Mouse (Mus musculus) MEL (cell line): ENCODE results near the gene Aff1. TPM values are rescaled to one million over a fixed set of nuclear protein-coding genes. Genes with fewer than 3 reads are reported as not detected.

ENCODE experiments used
- DNase-seq: peaks from one replicate; pipeline ENCODE4 v3.0.0; 2011; ENCODE audit warnings: low read depth, low spot score
- H3K27ac ChIP-seq: 2 replicates; pipeline ENCODE4 v1.5.1; 2012; ENCODE audit warnings: low read depth, mild to moderate bottlenecking, control low read depth, low read length, moderate library complexity; ENCODE audit not compliant: control insufficient read depth
- H3K27me3 ChIP-seq, 2 experiments: fragments of 150-350 bp in 1 of 2; sonication (generic) in 1 of 2; 2 replicates each; pipeline ENCODE4 v1.6.1; 2012; ENCODE audit warnings: low read length in 2 of 2, mild to moderate bottlenecking in 2 of 2, improper control_type of control experiment in 1 of 2, moderate library complexity in 1 of 2; ENCODE audit not compliant: insufficient read depth in 2 of 2, control insufficient read depth in 1 of 2
- H3K36me3 ChIP-seq, 2 experiments: 2 replicates each; pipeline ENCODE4 v1.6.1; 2012 to 2014; ENCODE audit warnings: low read length in 2 of 2, improper control_type of control experiment in 1 of 2, inconsistent platforms in 1 of 2, mild to moderate bottlenecking in 1 of 2; ENCODE audit not compliant: insufficient read depth in 2 of 2, control insufficient read depth in 1 of 2
- H3K4me1 ChIP-seq, 2 experiments: fragments of 150-350 bp in 1 of 2; sonication (generic) in 1 of 2; 2 replicates each; pipeline ENCODE4 v1.6.1; 2012; ENCODE audit warnings: low read length in 2 of 2, improper control_type of control experiment in 1 of 2, mild to moderate bottlenecking in 1 of 2; ENCODE audit not compliant: insufficient read depth in 2 of 2, control insufficient read depth in 1 of 2
- H3K4me3 ChIP-seq, 2 experiments: fragments of 150-350 bp in 1 of 2; sonication (generic) in 1 of 2; 2 replicates each; pipeline ENCODE4 v1.5.1; 2012; ENCODE audit warnings: low read depth in 2 of 2, low read length in 2 of 2, mild to moderate bottlenecking in 2 of 2, moderate library complexity in 2 of 2, control low read depth in 1 of 2, improper control_type of control experiment in 1 of 2; ENCODE audit not compliant: control insufficient read depth in 1 of 2, insufficient read depth in 1 of 2
- H3K79me2 ChIP-seq: 2 replicates; pipeline ENCODE4 v1.6.1; 2012; ENCODE audit warnings: mild to moderate bottlenecking, low read length, moderate library complexity; ENCODE audit not compliant: control insufficient read depth, poor library complexity, insufficient read depth
- H3K9ac ChIP-seq: 2 replicates; pipeline ENCODE4 v1.6.1; 2012; ENCODE audit warnings: low read depth, mild to moderate bottlenecking, control low read depth, low read length, moderate library complexity; ENCODE audit not compliant: control insufficient read depth, poor library complexity, severe bottlenecking
- H3K9me3 ChIP-seq: fragments of 150-350 bp; sonication (generic); replicated peaks from 2 replicates; pipeline ENCODE4 v1.6.1; 2012; ENCODE audit warnings: mild to moderate bottlenecking, low read length, improper control_type of control experiment, moderate library complexity; ENCODE audit not compliant: insufficient read depth
- CHD2 ChIP-seq: IDR thresholded peaks from 2 replicates; pipeline ENCODE4 v1.6.1; 2011; ENCODE audit warnings: low read length, improper control_type of control experiment
- E2F4 ChIP-seq: IDR thresholded peaks from 2 replicates; pipeline ENCODE4 v1.6.1; 2011; ENCODE audit warnings: low read depth, low read length, improper control_type of control experiment, borderline replicate concordance
- GABPA ChIP-seq: IDR thresholded peaks from 2 replicates; pipeline ENCODE4 v1.6.1; 2012; ENCODE audit warnings: low read depth, mild to moderate bottlenecking, inconsistent platforms, low read length, improper control_type of control experiment, moderate library complexity
- MAX ChIP-seq: IDR thresholded peaks from 2 replicates; pipeline ENCODE4 v1.6.1; 2011; ENCODE audit warnings: low read length, improper control_type of control experiment
- MEF2A ChIP-seq: IDR thresholded peaks from 2 replicates; pipeline ENCODE4 v1.6.1; 2014; ENCODE audit warnings: low read depth, mild to moderate bottlenecking, inconsistent platforms, low read length, improper control_type of control experiment; ENCODE audit not compliant: poor library complexity, insufficient replicate concordance, severe bottlenecking; ENCODE audit errors: extremely low read depth
- MXI1 ChIP-seq: IDR thresholded peaks from 2 replicates; pipeline ENCODE4 v1.6.1; 2011; ENCODE audit warnings: mild to moderate bottlenecking, low read depth, low read length, improper control_type of control experiment
- MYB ChIP-seq: IDR thresholded peaks from 2 replicates; pipeline ENCODE4 v1.6.1; 2011; ENCODE audit warnings: mild to moderate bottlenecking, low read depth, low read length, improper control_type of control experiment
- MYC ChIP-seq: IDR thresholded peaks from 2 replicates; pipeline ENCODE4 v1.6.1; 2011; ENCODE audit warnings: low read depth, mild to moderate bottlenecking, low read length, improper control_type of control experiment, moderate library complexity
- POLR2A ChIP-seq, 2 experiments: IDR thresholded peaks; 2 replicates each; pipeline ENCODE4 v1.6.1; 2011 to 2012; ENCODE audit warnings: low read length in 2 of 2, mild to moderate bottlenecking in 2 of 2, control low read depth in 1 of 2, improper control_type of control experiment in 1 of 2, low read depth in 1 of 2, moderate library complexity in 1 of 2; ENCODE audit not compliant: control insufficient read depth in 1 of 2, insufficient read depth in 1 of 2, poor library complexity in 1 of 2
- RAD21 ChIP-seq: IDR thresholded peaks from 2 replicates; pipeline ENCODE4 v1.6.1; 2011; ENCODE audit warnings: mild to moderate bottlenecking, low read depth, low read length, improper control_type of control experiment
- SIN3A ChIP-seq: IDR thresholded peaks from 2 replicates; pipeline ENCODE4 v1.6.1; 2012; ENCODE audit warnings: low read length, improper control_type of control experiment, inconsistent platforms
- TAL1 ChIP-seq: IDR thresholded peaks from 2 replicates; pipeline ENCODE4 v1.6.1; 2012; ENCODE audit warnings: mild to moderate bottlenecking, inconsistent platforms, low read length, moderate library complexity, mixed read lengths
- TCF12 ChIP-seq: IDR thresholded peaks from 2 replicates; pipeline ENCODE4 v1.6.1; 2014; ENCODE audit warnings: low read depth, mild to moderate bottlenecking, inconsistent platforms, low read length, improper control_type of control experiment, moderate library complexity
- USF1 ChIP-seq: IDR thresholded peaks from 2 replicates; pipeline ENCODE4 v1.6.1; 2014; ENCODE audit warnings: low read depth, mild to moderate bottlenecking, inconsistent platforms, low read length, improper control_type of control experiment, moderate library complexity
- ZMIZ1 ChIP-seq: IDR thresholded peaks from 2 replicates; pipeline ENCODE4 v1.6.1; 2012; ENCODE audit warnings: low read depth, mild to moderate bottlenecking, inconsistent platforms, low read length, improper control_type of control experiment, moderate library complexity
- ZNF384 ChIP-seq: IDR thresholded peaks from 2 replicates; pipeline ENCODE4 v1.6.1; 2012; ENCODE audit warnings: low read depth, mild to moderate bottlenecking, inconsistent platforms, low read length, improper control_type of control experiment
- polyA plus RNA-seq, 2 experiments: library from polyadenylated mRNA; stranded (reverse) in 1 of 2; unstranded in 1 of 2; fragments of >175 nt in 1 of 2; fragments of >200 nt in 1 of 2; gene quantifications; 2 replicates each; pipeline versions ENCODE4 v1.2.1 to v1.2.4; 2012; ENCODE audit warnings: low replicate concordance in 2 of 2, low read depth in 1 of 2; ENCODE audit not compliant: insufficient read length in 2 of 2, insufficient read depth in 1 of 2, missing spikeins in 1 of 2
- total RNA-seq: library from RNA; depleted of rRNA; stranded (reverse); fragments of 300-350 nt; gene quantifications from 2 replicates; pipeline ENCODE4 v1.2.3, GENCODE M21; 2012

Gene Aff1
- total and polyA plus RNA-seq, 3 experiments: 5.4 to 13.4 TPM; not detected in 1

DNA sequence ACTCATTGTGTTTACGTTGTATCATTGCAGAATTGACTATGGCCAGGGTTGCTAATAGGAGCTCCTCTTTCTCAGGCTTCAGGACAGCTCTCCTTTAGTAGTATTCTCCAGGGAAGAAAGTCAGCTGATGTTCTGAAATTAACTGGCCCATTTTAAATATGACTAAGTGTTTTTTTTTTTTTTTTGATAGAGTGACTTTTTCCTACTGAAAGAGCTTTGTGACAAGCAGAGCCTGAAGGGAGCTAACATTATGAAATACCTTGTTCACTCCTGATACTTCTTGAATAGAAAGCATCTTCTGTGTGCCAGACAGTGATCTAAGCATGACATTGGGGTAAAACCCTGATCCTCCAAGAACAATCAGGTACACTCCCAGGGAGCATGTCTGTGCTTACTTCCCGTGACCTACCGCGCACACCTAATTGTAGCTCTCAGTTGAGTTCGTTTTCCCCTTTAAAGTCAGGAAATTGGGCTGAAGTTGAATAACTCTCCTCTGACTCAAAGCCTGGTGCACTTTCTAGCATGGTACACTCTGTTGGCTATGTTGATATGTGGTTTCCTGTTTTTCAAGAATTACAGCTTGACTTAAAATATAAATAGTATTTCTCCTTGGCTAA, 5.8 kb downstream of the Aff1 start:
- H3K4me1 ChIP-seq: 0 out of 4 replicates have a peak, but pooled peaks cover 0 to under 1% of the 10 kb centered on the region in 2 experiments
- H3K9ac ChIP-seq: no peak overlapping the region
- H3K27ac ChIP-seq: no peak overlapping the region
- TF ChIP-seq MYB: no peak
- no peak for TF ChIP-seq TCF12
- no peak for TF ChIP-seq MXI1
- no peak for TF ChIP-seq GABPA
- TF ChIP-seq E2F4: no peak
- TF ChIP-seq SIN3A: no peak
- no peak for TF ChIP-seq TAL1
- no peak for TF ChIP-seq USF1
- no peak for TF ChIP-seq RAD21
- TF ChIP-seq POLR2A (IDR thresholded peaks at IDR 0.05; ENCODE audit: control insufficient read depth in 1 of 2, insufficient read depth in 1 of 2, low read depth in 1 of 2, low read length in 2 of 2, poor library complexity in 1 of 2): no peak
- no peak for TF ChIP-seq CHD2
- TF ChIP-seq ZNF384: no peak
- no peak for TF ChIP-seq ZMIZ1
- H3K9me3 ChIP-seq: no peaks in the 10 kb centered on the region
- no peak for DNase-seq
- no peaks in the 10 kb centered on the region for H3K36me3 ChIP-seq
- no peak overlapping the region for H3K4me3 ChIP-seq
- peaks cover 2% of the 10 kb centered on the region in 2 experiments; a peak in 3 of 4 replicates for H3K27me3 ChIP-seq
- H3K79me2 ChIP-seq: no peaks in the 10 kb centered on the region

GRCm38 (mm10) chr5:103698577-103698976, 6.4 kb downstream of the Aff1 start:
- TF ChIP-seq MEF2A (no peak), GABPA (no peak), MAX (no peak), MYC (no peak), MYB (no peak)
- no peak for DNase-seq
- H3K36me3 ChIP-seq: no peaks in the 10 kb centered on the region
- no peak overlapping the region for H3K4me3 ChIP-seq
- H3K79me2 ChIP-seq: no peaks in the 10 kb centered on the region
- H3K9ac ChIP-seq: no peak overlapping the region
- no peak overlapping the region for H3K27ac ChIP-seq
- no peaks in the 10 kb centered on the region for H3K4me1 ChIP-seq
- peaks cover 0 to 2% of the 10 kb centered on the region in 2 experiments; a peak in 2 of 4 replicates for H3K27me3 ChIP-seq
- no peaks in the 10 kb centered on the region for H3K9me3 ChIP-seq
